Mouse (Mus musculus): Measurements from ENCODE around the gene Ttc39a. TPM values are rescaled to one million over a fixed set of nuclear protein-coding genes. Genes with fewer than 3 reads are reported as not detected.
A peak's percentile ranks its signal among the peaks of the same experiment; 100 is the strongest.

Ttc39a gene
- polyA plus RNA-seq, 1 experiment from 2014 or later = 0.74 TPM

DNA sequence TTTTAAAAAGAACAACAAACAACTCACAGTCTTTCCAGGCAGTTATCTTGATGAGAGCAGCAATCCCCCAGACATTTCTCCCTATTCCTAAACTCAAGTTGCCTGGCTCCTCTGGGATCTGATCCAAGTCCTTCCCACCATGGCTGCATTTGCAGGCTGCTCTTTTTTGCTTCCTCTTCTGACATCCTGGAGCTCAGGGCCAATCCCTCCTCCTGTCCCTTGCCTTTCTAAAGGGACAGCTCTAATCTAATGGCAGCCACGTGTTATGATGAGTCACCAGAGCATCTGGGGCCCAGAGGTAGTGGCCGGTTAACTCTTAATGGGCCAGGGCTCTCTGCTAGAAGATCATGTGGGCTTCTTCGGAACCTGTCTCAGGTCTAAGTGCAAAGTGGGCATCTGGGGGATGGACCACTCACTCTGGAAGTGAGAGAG is 353 bp upstream of the Ttc39a start:
- Histone ChIP-seq H3K9ac (no peak overlapping the region), H3K27ac (replicated peaks) (peak overlapping the region; percentile 46; the same call in 1 of the 2 replicates), H3K9me3 (no peaks in the 10 kb centered on the region), H3K4me3 (peak overlapping the region; percentile 51), H3K36me3 (no peaks in the 10 kb centered on the region), H3K27me3 (peaks cover 7% of the 10 kb centered on the region), H3K4me1 (replicated peaks) (peaks cover 15% of the 10 kb centered on the region), H3K4me2 (peak overlapping the region; percentile 75)
- peak; percentile 44 for ATAC-seq (ENCODE audit: low read depth)
- 2% methylated on average over 3 of the region's 3 CpGs for WGBS

DNA sequence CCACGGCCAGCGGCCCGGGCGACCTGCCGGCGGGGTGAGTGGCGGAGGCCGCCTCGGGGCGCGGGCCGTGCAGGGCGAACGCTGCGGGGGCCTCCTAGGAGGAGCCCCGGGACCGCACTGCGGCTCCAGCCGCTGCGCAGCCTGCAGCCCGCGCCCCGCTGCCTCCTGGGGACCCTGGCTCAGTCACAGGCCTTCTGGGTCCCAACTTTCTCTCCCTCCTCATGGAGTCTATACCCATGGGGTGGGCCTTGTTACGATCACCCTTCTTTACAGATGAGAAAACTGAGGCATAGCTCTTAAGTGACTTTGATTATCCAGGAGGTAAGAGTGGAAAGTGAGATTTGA is 725 bp downstream of the Ttc39a start:
- H3K27ac ChIP-seq (replicated peaks) = no peak overlapping the region

DNA sequence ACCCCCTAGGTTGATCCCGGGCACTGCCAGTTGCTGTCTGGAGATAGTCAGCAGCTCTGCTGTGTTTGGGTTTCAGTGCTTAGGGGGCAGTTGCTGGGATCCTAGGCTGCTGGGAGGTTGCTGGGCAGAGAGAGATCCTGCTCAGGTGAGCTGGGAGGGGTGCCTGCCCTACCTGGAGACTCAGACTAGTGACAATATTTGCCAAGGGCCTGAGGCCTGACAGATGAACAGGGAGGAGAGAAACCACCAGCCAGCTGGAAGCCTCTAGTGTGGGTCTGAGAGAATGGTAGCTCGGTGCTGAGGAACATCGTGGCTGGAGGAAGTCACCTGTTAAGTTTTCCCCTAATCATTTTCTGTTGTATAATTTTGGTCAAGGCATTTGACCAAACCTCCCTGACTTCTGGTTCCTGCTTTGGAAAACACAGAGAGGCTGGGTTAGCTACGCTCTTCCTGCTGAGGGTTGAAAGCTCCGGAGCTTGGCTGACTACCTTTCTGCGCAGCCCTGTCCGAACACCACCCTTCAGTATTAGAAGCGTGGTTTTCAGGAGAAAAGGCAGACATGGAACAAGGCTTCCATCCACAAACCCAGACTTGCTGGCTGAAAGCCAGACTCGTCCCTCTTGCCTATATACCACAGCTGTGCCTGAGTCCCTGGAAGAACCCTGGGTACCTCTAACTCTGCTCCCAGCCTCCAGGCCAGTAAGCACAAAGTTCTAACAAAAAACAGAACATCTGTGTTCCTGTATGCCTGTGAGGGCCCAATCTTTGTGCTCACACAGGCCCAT is 1.5 kb downstream of the Ttc39a start:
- H3K4me3 ChIP-seq = peak overlapping the region; percentile 51; the same call in 1 of the 2 replicates
- no peak overlapping the region for H3K9ac ChIP-seq
- no peak for ATAC-seq (ENCODE audit: low read depth)
- H3K27me3 ChIP-seq = peaks cover 7% of the 10 kb centered on the region
- no peaks in the 10 kb centered on the region for H3K9me3 ChIP-seq
- peak overlapping the region; percentile 75 for H3K4me2 ChIP-seq
- 79% methylated on average over 9 of the region's 9 CpGs for WGBS
- peaks cover 15% of the 10 kb centered on the region for H3K4me1 ChIP-seq (replicated peaks)
- H3K36me3 ChIP-seq = no peaks in the 10 kb centered on the region
- H3K27ac ChIP-seq (replicated peaks) = no peak overlapping the region

More for the DNA sequence above, 725 bp downstream of the Ttc39a start:
- H3K27me3 ChIP-seq = peaks cover 7% of the 10 kb centered on the region
- H3K4me3 ChIP-seq = peak overlapping the region; percentile 51
- peak overlapping the region; percentile 75 for H3K4me2 ChIP-seq
- WGBS = 3% methylated on average over 24 of the region's 24 CpGs
- H3K9ac ChIP-seq = peak overlapping the region; percentile 78
- peak; percentile 61 for ATAC-seq (ENCODE audit: low read depth)
- H3K9me3 ChIP-seq = no peaks in the 10 kb centered on the region
- peaks cover 15% of the 10 kb centered on the region for H3K4me1 ChIP-seq (replicated peaks)
- H3K36me3 ChIP-seq = no peaks in the 10 kb centered on the region

GRCm38 (mm10) chr4:109410681-109411376 is 4.4 kb downstream of the Ttc39a start:
- Histone ChIP-seq H3K4me3 (no peak overlapping the region), H3K4me2 (no peak overlapping the region), H3K9ac (no peak overlapping the region), H3K4me1 (replicated peaks) (peaks cover 9% of the 10 kb centered on the region), H3K9me3 (no peaks in the 10 kb centered on the region), H3K36me3 (no peaks in the 10 kb centered on the region), H3K27ac (replicated peaks) (no peak overlapping the region), H3K27me3 (peaks cover 7% of the 10 kb centered on the region)
- ATAC-seq (ENCODE audit: low read depth) = no peak
- 77% methylated on average over 9 of the region's 9 CpGs for WGBS

- Histone ChIP-seq H3K4me3 (no peak overlapping the region), H3K4me2 (no peak overlapping the region), H3K27ac (replicated peaks) (no peak overlapping the region), H3K4me1 (replicated peaks) (peaks cover 2% of the 10 kb centered on the region), H3K27me3 (peaks cover 7% of the 10 kb centered on the region), H3K36me3 (no peaks in the 10 kb centered on the region), H3K9me3 (no peaks in the 10 kb centered on the region), H3K9ac (no peak overlapping the region)
- WGBS = 89% methylated on average over 6 of the region's 6 CpGs
- ATAC-seq (ENCODE audit: low read depth) = no peak
These were observed 5.0 kb downstream of the Ttc39a start for GRCm38 (mm10) chr4:109411377-109411967.

GRCm38 (mm10) chr4:109412233-109412632 is 5.8 kb downstream of the Ttc39a start:
- WGBS = 90% methylated on average over 5 of the region's 5 CpGs
- Histone ChIP-seq H3K4me3 (no peak overlapping the region), H3K9me3 (no peaks in the 10 kb centered on the region), H3K4me1 (replicated peaks) (no peaks in the 10 kb centered on the region; the same call in 1 of the 2 replicates), H3K27me3 (peaks cover 6% of the 10 kb centered on the region), H3K4me2 (no peak overlapping the region), H3K9ac (no peak overlapping the region), H3K27ac (replicated peaks) (no peak overlapping the region), H3K36me3 (no peaks in the 10 kb centered on the region)
- no peak for ATAC-seq (ENCODE audit: low read depth)

GRCm38 (mm10) chr4:109417998-109418397 is 11.6 kb downstream of the Ttc39a start:
- WGBS = 80% methylated on average over 1 of the region's 1 CpGs
- no peaks in the 10 kb centered on the region for H3K4me1 ChIP-seq (replicated peaks)
- H3K27ac ChIP-seq (replicated peaks) = no peak overlapping the region
- H3K36me3 ChIP-seq = no peaks in the 10 kb centered on the region
- no peaks in the 10 kb centered on the region for H3K27me3 ChIP-seq
- no peaks in the 10 kb centered on the region for H3K9me3 ChIP-seq
- H3K4me2 ChIP-seq = no peak overlapping the region
- ATAC-seq (ENCODE audit: low read depth) = no peak
- H3K4me3 ChIP-seq = no peak overlapping the region
- no peak overlapping the region for H3K9ac ChIP-seq

DNA sequence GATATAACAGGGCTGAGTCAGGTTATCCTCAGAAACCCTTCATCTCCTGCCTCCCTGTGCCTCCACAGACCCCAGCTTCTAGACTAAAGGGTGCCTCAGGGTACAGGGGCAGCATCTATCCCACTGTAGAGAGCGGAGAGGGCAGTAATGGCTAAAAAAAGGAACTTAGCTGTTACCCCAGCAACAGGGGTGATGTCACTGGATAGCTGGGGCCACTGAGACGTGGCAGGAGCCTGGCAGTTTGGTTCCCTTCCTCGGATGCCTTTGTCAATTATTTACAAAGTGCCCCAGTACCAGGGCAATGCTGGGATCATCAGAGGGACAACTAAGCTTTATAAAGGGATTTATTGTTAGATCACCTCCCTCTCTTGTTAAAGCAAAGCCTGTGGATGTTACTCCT is 12.6 kb downstream of the Ttc39a start:
- WGBS = 12% methylated on average over 3 of the region's 3 CpGs
- Histone ChIP-seq H3K4me1 (replicated peaks) (no peaks in the 10 kb centered on the region), H3K9ac (no peak overlapping the region), H3K27me3 (no peaks in the 10 kb centered on the region), H3K36me3 (no peaks in the 10 kb centered on the region), H3K27ac (replicated peaks) (no peak overlapping the region), H3K9me3 (no peaks in the 10 kb centered on the region), H3K4me3 (no peak overlapping the region), H3K4me2 (no peak overlapping the region)
- no peak for ATAC-seq (ENCODE audit: low read depth)

DNA sequence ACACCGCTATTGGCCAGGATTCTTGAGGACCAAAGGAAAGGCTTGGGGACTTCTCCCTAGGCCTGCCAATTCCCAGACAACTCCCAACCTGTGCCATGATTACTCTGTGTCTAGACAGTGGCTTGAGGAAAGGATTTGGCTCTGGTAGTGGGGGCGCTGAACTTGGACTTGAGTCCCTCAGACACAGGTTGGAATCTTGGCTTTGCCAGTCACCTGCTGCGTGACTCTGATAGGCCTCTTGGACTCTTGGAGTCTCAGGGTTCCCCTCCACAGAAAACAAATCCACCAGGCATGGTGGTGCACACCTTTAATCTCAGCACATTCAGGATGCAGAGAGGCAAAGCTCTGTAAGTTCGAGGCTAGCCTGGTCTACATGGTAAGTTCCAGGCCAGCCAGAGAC is 13.1 kb downstream of the Ttc39a start:
- Histone ChIP-seq H3K27ac (replicated peaks) (no peak overlapping the region), H3K27me3 (no peaks in the 10 kb centered on the region), H3K36me3 (no peaks in the 10 kb centered on the region), H3K9me3 (no peaks in the 10 kb centered on the region), H3K4me1 (replicated peaks) (no peaks in the 10 kb centered on the region), H3K4me3 (no peak overlapping the region), H3K4me2 (no peak overlapping the region), H3K9ac (no peak overlapping the region)
- 85% methylated on average over 4 of the region's 4 CpGs for WGBS
- no peak for ATAC-seq (ENCODE audit: low read depth)

GRCm38 (mm10) chr4:109420138-109420795 is 13.8 kb downstream of the Ttc39a start:
- WGBS = 75% methylated on average over 8 of the region's 8 CpGs
- Histone ChIP-seq H3K4me2 (no peak overlapping the region), H3K4me3 (no peak overlapping the region)

DNA sequence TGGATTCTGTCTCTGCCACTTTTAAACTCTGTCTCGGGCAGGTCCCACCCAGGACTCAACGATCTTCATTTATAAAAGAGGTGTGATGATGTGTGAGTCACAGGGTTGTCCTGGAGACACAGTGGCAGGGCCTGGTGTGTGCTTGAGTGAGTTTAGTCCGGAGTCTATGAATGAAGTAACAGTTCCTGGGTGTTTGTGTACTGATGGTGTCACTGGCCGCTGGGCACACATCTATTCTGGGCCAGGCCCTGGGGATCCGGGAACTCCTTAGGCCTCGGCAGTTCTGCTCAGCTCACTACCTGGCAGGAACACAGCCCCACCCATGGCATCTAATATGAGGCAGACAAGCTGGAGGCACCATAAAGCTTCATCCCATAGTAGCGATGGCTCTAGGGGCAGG is 15.2 kb downstream of the Ttc39a start:
- ATAC-seq (ENCODE audit: low read depth) = no peak
- H3K36me3 ChIP-seq = no peaks in the 10 kb centered on the region
- H3K27ac ChIP-seq (replicated peaks) = no peak overlapping the region
- H3K9me3 ChIP-seq = no peaks in the 10 kb centered on the region
- H3K4me2 ChIP-seq = no peak overlapping the region
- H3K4me3 ChIP-seq = no peak overlapping the region
- no peak overlapping the region for H3K9ac ChIP-seq
- no peaks in the 10 kb centered on the region for H3K4me1 ChIP-seq (replicated peaks)
- WGBS = 81% methylated on average over 7 of the region's 7 CpGs
- no peaks in the 10 kb centered on the region for H3K27me3 ChIP-seq

More at GRCm38 (mm10) chr4:109420138-109420795, 13.8 kb downstream of the Ttc39a start:
- Histone ChIP-seq H3K4me1 (replicated peaks) (no peaks in the 10 kb centered on the region), H3K9me3 (no peaks in the 10 kb centered on the region), H3K27me3 (no peaks in the 10 kb centered on the region), H3K9ac (no peak overlapping the region), H3K27ac (replicated peaks) (no peak overlapping the region), H3K36me3 (no peaks in the 10 kb centered on the region)
- ATAC-seq (ENCODE audit: low read depth) = no peak

DNA sequence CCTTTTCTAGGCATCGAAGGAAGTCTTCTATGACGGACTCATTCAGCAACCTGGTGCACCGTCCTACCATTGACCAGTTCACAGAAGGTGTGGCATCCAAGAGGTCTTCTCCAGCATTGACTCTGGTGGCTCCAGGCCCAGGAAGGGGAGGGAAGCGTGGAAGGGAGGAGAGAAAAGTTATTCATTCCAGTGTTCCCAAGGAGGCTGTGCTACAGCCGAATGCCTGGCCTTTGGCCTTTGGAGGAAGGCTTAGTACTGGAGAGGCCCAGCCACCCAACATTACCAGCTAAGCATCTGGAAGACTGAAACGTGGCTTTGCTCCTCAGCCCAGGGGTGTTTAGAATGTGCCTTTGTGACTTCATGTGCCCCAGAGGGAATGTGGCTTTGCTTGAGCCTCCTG is 16.0 kb downstream of the Ttc39a start:
- no peak for ATAC-seq (ENCODE audit: low read depth)
- Histone ChIP-seq H3K4me2 (no peak overlapping the region), H3K4me1 (replicated peaks) (no peaks in the 10 kb centered on the region), H3K27me3 (no peaks in the 10 kb centered on the region), H3K36me3 (no peaks in the 10 kb centered on the region), H3K27ac (replicated peaks) (no peak overlapping the region), H3K9ac (no peak overlapping the region), H3K4me3 (no peak overlapping the region), H3K9me3 (no peaks in the 10 kb centered on the region)
- 76% methylated on average over 6 of the region's 6 CpGs for WGBS
